Mouse (Mus musculus) embryo, embryonic 11.5 days (tissue): ENCODE data around the gene Zpbp2.
"Not testable (repeated sequence)": the region's sequence is repeated elsewhere in the genome, so short reads cannot be mapped to it uniquely, and the experiment has no call there.

Experiments
- DNase-seq: peaks from one replicate; pipeline ENCODE4 v3.0.0-alpha.2; 2012; ENCODE audit warnings: low read depth, low spot score

Zpbp2 gene

GRCm38 (mm10) chr11:98589306-98589705, 38.4 kb downstream of the Zpbp2 start:
- no peak for DNase-seq

GRCm38 (mm10) chr11:98590548-98591445, 39.9 kb downstream of the Zpbp2 start:
- no peak for DNase-seq

- DNase-seq = no peak
Measured at GRCm38 (mm10) chr11:98595021-98595420, 44.1 kb downstream of the Zpbp2 start.

- no peak for DNase-seq
Measured at GRCm38 (mm10) chr11:98595473-98595872, 44.6 kb downstream of the Zpbp2 start.

GRCm38 (mm10) chr11:98595955-98596354, 45.1 kb downstream of the Zpbp2 start:
- DNase-seq = no peak

GRCm38 (mm10) chr11:98597363-98597762, 46.5 kb downstream of the Zpbp2 start:
- no peak for DNase-seq

GRCm38 (mm10) chr11:98597991-98598390, 47.1 kb downstream of the Zpbp2 start, which contains the start of gene Lrrc3c:
Gene Lrrc3c (plus strand): TSS chr11:98598291.
- no peak for DNase-seq

- no peak for DNase-seq
Measured at GRCm38 (mm10) chr11:98598851-98599290, 48.0 kb downstream of the Zpbp2 start.

GRCm38 (mm10) chr11:98599291-98599690, 48.4 kb downstream of the Zpbp2 start:
- no peak for DNase-seq

- DNase-seq = no peak
Measured at GRCm38 (mm10) chr11:98602090-98602690, 51.3 kb downstream of the Zpbp2 start.

- DNase-seq = no peak
Measured at GRCm38 (mm10) chr11:98603953-98604352, 53.1 kb downstream of the Zpbp2 start.

GRCm38 (mm10) chr11:98604911-98605310, 54.0 kb downstream of the Zpbp2 start:
- DNase-seq = not testable (repeated sequence)

- no peak for DNase-seq
Measured at GRCm38 (mm10) chr11:98606763-98607162, 55.9 kb downstream of the Zpbp2 start.
